Mouse (Mus musculus): ENCODE data around the gene Gm28305. TPM values are rescaled to one million over a fixed set of nuclear protein-coding genes. Genes with fewer than 3 reads are reported as not detected.

The Gm28305 gene
- polyA plus RNA-seq, 2 experiments: not detected

- Histone ChIP-seq H3K36me3 (ENCODE audit: control insufficient read depth, insufficient read depth, low read length) (peaks cover 65% of the 10 kb centered on the region), H3K27me3 (ENCODE audit: control insufficient read depth, insufficient read depth, low read length) (no peaks in the 10 kb centered on the region), H3K4me2 (replicated peaks; ENCODE audit: low read depth, low read length, severe bottlenecking) (no peak overlapping the region), H3K9ac (ENCODE audit: low read depth, low read length, severe bottlenecking) (no peak overlapping the region), H3K4me3 (replicated peaks; ENCODE audit: low read length) (no peak overlapping the region), H3K27ac (replicated peaks; ENCODE audit: low read depth, low read length) (no peak overlapping the region), H3K4me1 (ENCODE audit: control insufficient read depth, insufficient read depth, low read length) (no peaks in the 10 kb centered on the region), H3K9me3 (ENCODE audit: control insufficient read depth, low read length) (no peaks in the 10 kb centered on the region)
- 47% methylated on average over 24 of the region's 24 CpGs for WGBS
- no peak for ATAC-seq (ENCODE audit: low FRiP score, low read depth)
- no peak for TF ChIP-seq POLR2A (IDR thresholded peaks at IDR 0.05; ENCODE audit: borderline replicate concordance, extremely low read depth, insufficient read depth, insufficient read length)
- DNase-seq (ENCODE audit: low spot score): peak; percentile 34
These were observed 5.0 kb upstream of the Gm28305 start for GRCm38 (mm10) chr9:104035261-104036015.

GRCm38 (mm10) chr9:104038266-104038665 is 2.2 kb upstream of the Gm28305 start:
- no peaks in the 10 kb centered on the region for H3K9me3 ChIP-seq (ENCODE audit: control insufficient read depth, low read length)
- no peaks in the 10 kb centered on the region for H3K4me1 ChIP-seq (ENCODE audit: control insufficient read depth, insufficient read depth, low read length)
- WGBS: 82% methylated on average over 13 of the region's 13 CpGs
- peaks cover 65% of the 10 kb centered on the region for H3K36me3 ChIP-seq (ENCODE audit: control insufficient read depth, insufficient read depth, low read length)
- ATAC-seq (ENCODE audit: low FRiP score, low read depth): no peak
- DNase-seq (ENCODE audit: low spot score): no peak
- TF ChIP-seq POLR2A (IDR thresholded peaks at IDR 0.05; ENCODE audit: borderline replicate concordance, extremely low read depth, insufficient read depth, insufficient read length): no peak
- no peaks in the 10 kb centered on the region for H3K27me3 ChIP-seq (ENCODE audit: control insufficient read depth, insufficient read depth, low read length)
- H3K4me3 ChIP-seq (replicated peaks; ENCODE audit: low read length): no peak overlapping the region
- no peak overlapping the region for H3K9ac ChIP-seq (ENCODE audit: low read depth, low read length, severe bottlenecking)
- H3K4me2 ChIP-seq (replicated peaks; ENCODE audit: low read depth, low read length, severe bottlenecking): no peak overlapping the region
- H3K27ac ChIP-seq (replicated peaks; ENCODE audit: low read depth, low read length): no peak overlapping the region

- no peaks in the 10 kb centered on the region for H3K9me3 ChIP-seq (ENCODE audit: control insufficient read depth, low read length)
- 85% methylated on average over 21 of the region's 21 CpGs for WGBS
- no peak overlapping the region for H3K27ac ChIP-seq (replicated peaks; ENCODE audit: low read depth, low read length)
- ATAC-seq (ENCODE audit: low FRiP score, low read depth): no peak
- peaks cover 60% of the 10 kb centered on the region for H3K36me3 ChIP-seq (ENCODE audit: control insufficient read depth, insufficient read depth, low read length)
- no peak overlapping the region for H3K9ac ChIP-seq (ENCODE audit: low read depth, low read length, severe bottlenecking)
- no peak overlapping the region for H3K4me2 ChIP-seq (replicated peaks; ENCODE audit: low read depth, low read length, severe bottlenecking)
- no peak for TF ChIP-seq POLR2A (IDR thresholded peaks at IDR 0.05; ENCODE audit: borderline replicate concordance, extremely low read depth, insufficient read depth, insufficient read length)
- H3K4me3 ChIP-seq (replicated peaks; ENCODE audit: low read length): no peak overlapping the region
- H3K4me1 ChIP-seq (ENCODE audit: control insufficient read depth, insufficient read depth, low read length): no peaks in the 10 kb centered on the region
- DNase-seq (ENCODE audit: low spot score): no peak
- no peaks in the 10 kb centered on the region for H3K27me3 ChIP-seq (ENCODE audit: control insufficient read depth, insufficient read depth, low read length)
These were observed 1.3 kb upstream of the Gm28305 start for GRCm38 (mm10) chr9:104039031-104039695.

GRCm38 (mm10) chr9:104039742-104040141 is 720 bp upstream of the Gm28305 start:
- ATAC-seq (ENCODE audit: low FRiP score, low read depth) (no peak), DNase-seq (ENCODE audit: low spot score) (no peak)
- TF ChIP-seq POLR2A (IDR thresholded peaks at IDR 0.05; ENCODE audit: borderline replicate concordance, extremely low read depth, insufficient read depth, insufficient read length): no peak
- no peak overlapping the region for H3K4me2 ChIP-seq (replicated peaks; ENCODE audit: low read depth, low read length, severe bottlenecking)
- no peaks in the 10 kb centered on the region for H3K27me3 ChIP-seq (ENCODE audit: control insufficient read depth, insufficient read depth, low read length)
- H3K36me3 ChIP-seq (ENCODE audit: control insufficient read depth, insufficient read depth, low read length): peaks cover 60% of the 10 kb centered on the region
- H3K4me3 ChIP-seq (replicated peaks; ENCODE audit: low read length): no peak overlapping the region
- H3K4me1 ChIP-seq (ENCODE audit: control insufficient read depth, insufficient read depth, low read length): no peaks in the 10 kb centered on the region
- 84% methylated on average over 4 of the region's 4 CpGs for WGBS
- H3K9ac ChIP-seq (ENCODE audit: low read depth, low read length, severe bottlenecking): no peak overlapping the region
- no peaks in the 10 kb centered on the region for H3K9me3 ChIP-seq (ENCODE audit: control insufficient read depth, low read length)
- no peak overlapping the region for H3K27ac ChIP-seq (replicated peaks; ENCODE audit: low read depth, low read length)

GRCm38 (mm10) chr9:104043676-104044075 is 3.2 kb downstream of the Gm28305 start:
- Histone ChIP-seq H3K4me2 (replicated peaks; ENCODE audit: low read depth, low read length, severe bottlenecking) (no peak overlapping the region), H3K4me1 (ENCODE audit: control insufficient read depth, insufficient read depth, low read length) (no peaks in the 10 kb centered on the region), H3K4me3 (replicated peaks; ENCODE audit: low read length) (no peak overlapping the region), H3K9ac (ENCODE audit: low read depth, low read length, severe bottlenecking) (no peak overlapping the region), H3K27ac (replicated peaks; ENCODE audit: low read depth, low read length) (no peak overlapping the region), H3K9me3 (ENCODE audit: control insufficient read depth, low read length) (no peaks in the 10 kb centered on the region), H3K27me3 (ENCODE audit: control insufficient read depth, insufficient read depth, low read length) (no peaks in the 10 kb centered on the region), H3K36me3 (ENCODE audit: control insufficient read depth, insufficient read depth, low read length) (peaks cover 57% of the 10 kb centered on the region)
- DNase-seq (ENCODE audit: low spot score) (no peak), ATAC-seq (ENCODE audit: low FRiP score, low read depth) (no peak)
- 91% methylated on average over 4 of the region's 4 CpGs for WGBS
- TF ChIP-seq POLR2A (IDR thresholded peaks at IDR 0.05; ENCODE audit: borderline replicate concordance, extremely low read depth, insufficient read depth, insufficient read length): no peak
